Mouse (Mus musculus): ENCODE data around the gene Mrfap1. TPM values are rescaled to one million over a fixed set of nuclear protein-coding genes. Genes with fewer than 3 reads are reported as not detected.

Mrfap1 gene
- polyA plus RNA-seq, 1 experiment from 2014 or later: 315 TPM

DNA sequence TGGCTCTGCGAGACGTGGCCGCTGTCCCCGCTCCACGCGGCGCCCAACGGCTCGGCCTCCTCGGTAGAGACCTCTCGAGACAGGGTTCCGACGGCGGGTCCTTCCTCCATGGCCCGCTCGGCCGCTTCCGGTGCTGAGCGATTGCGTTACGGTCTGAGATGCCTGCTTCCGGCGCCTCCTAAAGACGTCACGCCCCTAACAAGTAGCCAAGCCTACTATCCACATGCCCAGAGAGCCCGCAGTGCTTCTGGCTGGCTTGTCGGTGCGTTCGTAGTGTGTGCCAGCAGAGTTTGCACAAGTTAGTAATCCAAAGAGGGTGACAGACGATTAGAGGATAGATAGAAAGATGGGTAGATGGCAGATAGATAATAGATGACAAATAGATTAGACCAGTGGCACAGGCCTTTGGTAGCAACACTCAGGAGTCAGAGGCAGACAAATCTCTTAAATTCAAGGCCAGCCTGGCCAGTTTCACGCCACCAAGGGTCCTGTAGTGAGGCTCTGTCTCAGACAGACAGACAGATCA lies 48.0 kb downstream of the Mrfap1 start, which contains the start of gene Bloc1s4:
Bloc1s4 (minus strand) TSS at position 115 of the 526 bp plus-strand sequence.
- H3K4me3 ChIP-seq (replicated peaks): peak within 1 kb of the TSS; percentile 97
- 3% methylated on average over 31 of the region's 31 CpGs for WGBS
- no peaks in the 10 kb centered on the region; the same call in 1 of the 2 replicates for H3K27me3 ChIP-seq (replicated peaks)
- ATAC-seq (ENCODE audit: low FRiP score): peak; percentile 98
- H3K9me3 ChIP-seq (replicated peaks): no peaks in the 10 kb centered on the region
- no peaks in the 10 kb centered on the region for H3K36me3 ChIP-seq
- H3K27ac ChIP-seq (replicated peaks): peak within 1 kb of the TSS; percentile 72
- H3K9ac ChIP-seq (replicated peaks): peak within 1 kb of the TSS; percentile 86
- peak within 1 kb of the TSS; percentile 95 for H3K4me2 ChIP-seq
- peaks cover 20% of the 10 kb centered on the region for H3K4me1 ChIP-seq

DNA sequence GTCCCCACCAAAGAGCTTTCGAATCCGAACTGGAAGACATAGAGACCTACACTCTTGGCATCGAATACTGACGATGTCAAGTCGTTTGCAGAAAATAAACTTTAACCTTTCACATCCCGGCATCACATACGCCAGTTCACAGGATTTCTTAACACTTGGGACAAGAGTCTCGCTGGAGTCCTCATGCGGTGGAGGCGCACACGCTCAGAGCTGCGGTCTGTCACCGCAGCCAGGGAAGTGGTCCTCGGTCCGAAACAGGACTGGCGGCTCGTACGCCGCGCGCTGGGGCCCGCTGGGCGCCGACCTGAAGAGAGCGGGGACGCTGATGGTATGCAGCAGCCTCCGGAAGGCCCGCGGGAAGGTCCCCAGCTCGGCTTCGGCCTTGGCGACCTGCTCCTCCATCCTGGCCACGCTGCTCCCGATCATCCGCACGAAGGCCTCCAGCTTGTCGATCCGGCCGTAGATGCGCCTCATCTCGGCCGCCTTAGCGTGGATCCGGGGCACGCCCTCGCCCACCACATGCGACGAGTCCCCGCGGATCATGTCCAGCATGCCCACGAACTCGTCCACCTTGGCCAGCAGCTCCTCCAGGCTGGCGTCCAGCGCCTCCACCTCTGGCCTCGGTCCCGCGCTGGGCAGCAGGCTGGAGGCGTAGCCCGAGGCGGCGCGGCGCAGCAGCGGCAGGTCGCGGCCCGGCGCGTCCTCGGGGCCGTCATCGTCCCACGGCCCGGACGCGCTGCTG lies 48.6 kb downstream of the Mrfap1 start:
- Histone ChIP-seq H3K27me3 (replicated peaks) (no peaks in the 10 kb centered on the region; the same call in 1 of the 2 replicates), H3K4me1 (peaks cover 20% of the 10 kb centered on the region), H3K36me3 (no peaks in the 10 kb centered on the region), H3K4me2 (peak overlapping the region; percentile 95), H3K9ac (replicated peaks) (peak overlapping the region; percentile 86), H3K27ac (replicated peaks) (peak overlapping the region; percentile 72), H3K9me3 (replicated peaks) (no peaks in the 10 kb centered on the region), H3K4me3 (replicated peaks) (peak overlapping the region; percentile 97)
- ATAC-seq (ENCODE audit: low FRiP score): peak; percentile 65
- WGBS: 3% methylated on average over 75 of the region's 76 CpGs

DNA sequence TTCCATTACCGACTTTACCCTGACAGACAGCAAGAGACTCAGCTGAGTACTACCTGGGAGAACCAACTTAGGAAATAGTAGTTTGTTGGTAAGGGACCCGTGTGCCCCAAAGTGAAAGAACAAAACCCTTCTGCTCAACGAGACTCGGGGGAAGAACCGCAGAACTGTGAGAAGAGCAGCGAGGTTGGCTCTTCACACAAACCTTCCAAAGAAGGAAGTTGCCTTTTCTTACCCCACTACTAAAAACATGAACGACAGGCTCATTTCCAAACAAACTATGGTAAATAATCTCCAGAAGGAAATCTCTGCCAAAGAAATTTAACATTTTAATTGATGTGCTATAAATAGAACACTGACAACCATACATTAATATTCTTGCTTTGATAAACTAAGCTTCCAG lies 49.5 kb downstream of the Mrfap1 start:
- WGBS: 93% methylated on average over 7 of the region's 7 CpGs
- no peak for ATAC-seq (ENCODE audit: low FRiP score)
- Histone ChIP-seq H3K36me3 (no peaks in the 10 kb centered on the region), H3K4me3 (replicated peaks) (peak overlapping the region; percentile 97), H3K9ac (replicated peaks) (0 out of 2 replicates have a peak overlapping the region, but pooled peaks have one; percentile 8), H3K4me1 (peaks cover 20% of the 10 kb centered on the region), H3K27ac (replicated peaks) (no peak overlapping the region), H3K27me3 (replicated peaks) (no peaks in the 10 kb centered on the region; the same call in 1 of the 2 replicates), H3K4me2 (peak overlapping the region; percentile 95), H3K9me3 (replicated peaks) (no peaks in the 10 kb centered on the region)

Other genes starting within 250 kb of the Mrfap1 start
- gene Tbc1d14, start 203.5 kb downstream of the Mrfap1 start, polyA plus RNA-seq (2015; fragmentation: Nextera tagmentation; extraction: Ambion mirVana): 55.6 and 58.9 TPM in 2 replicates
- gene D5Ertd579e, start 100.7 kb downstream of the Mrfap1 start, polyA plus RNA-seq (2015; fragmentation: Nextera tagmentation; extraction: Ambion mirVana): 26.6 and 29.1 TPM in 2 replicates
- gene Bloc1s4, start 48.1 kb downstream of the Mrfap1 start, polyA plus RNA-seq (2015; fragmentation: Nextera tagmentation; extraction: Ambion mirVana): 26.3 and 30.0 TPM in 2 replicates
- 13.2 and 14.4 TPM in 2 replicates for gene Man2b2, start 33.9 kb upstream of the Mrfap1 start, polyA plus RNA-seq (2015; fragmentation: Nextera tagmentation; extraction: Ambion mirVana)
- 56.3 and 72.9 TPM in 2 replicates for gene Ppp2r2c, start 71.7 kb upstream of the Mrfap1 start, polyA plus RNA-seq (2015; fragmentation: Nextera tagmentation; extraction: Ambion mirVana)
- gene Wfs1, start 192.4 kb upstream of the Mrfap1 start, polyA plus RNA-seq (2015; fragmentation: Nextera tagmentation; extraction: Ambion mirVana): 9.4 and 9.7 TPM in 2 replicates